Mouse (Mus musculus) kidney, embryonic 15.5 days (tissue): ENCODE results near the gene Fzd4. TPM values are rescaled to one million over a fixed set of nuclear protein-coding genes. Genes with fewer than 3 reads are reported as not detected.

Experiments used
- ATAC-seq: fragments of 200-750 bp; cut with Nextera tagmentation; replicated peaks from 2 replicates; pipeline ENCODE4 v1.8.0; 2017; ENCODE audit warnings: moderate TSS enrichment; ENCODE audit not compliant: low FRiP score
- H3K27ac ChIP-seq: fragments of 300-500 bp; sonication (generic); 2 replicates; pipeline ENCODE4 v1.5.1; 2015; ENCODE audit warnings: mild to moderate bottlenecking, inconsistent platforms
- H3K27me3 ChIP-seq: fragments of 300-500 bp; sonication (generic); 2 replicates; pipeline ENCODE4 v1.6.1; 2015; ENCODE audit warnings: inconsistent platforms
- H3K36me3 ChIP-seq: fragments of 300-500 bp; sonication (generic); 2 replicates; pipeline ENCODE4 v1.6.1; 2015; ENCODE audit warnings: inconsistent platforms
- H3K4me1 ChIP-seq: fragments of 300-500 bp; sonication (generic); 2 replicates; pipeline ENCODE4 v1.6.1; 2015; ENCODE audit warnings: inconsistent platforms
- H3K4me2 ChIP-seq: fragments of 300-500 bp; sonication (generic); 2 replicates; pipeline ENCODE4 v1.6.1; 2015; ENCODE audit warnings: moderate library complexity, mild to moderate bottlenecking, inconsistent platforms
- H3K4me3 ChIP-seq: fragments of 300-500 bp; sonication (generic); replicated peaks from 2 replicates; pipeline ENCODE4 v1.5.1; 2015; ENCODE audit warnings: mild to moderate bottlenecking, inconsistent platforms
- H3K9ac ChIP-seq: fragments of 300-500 bp; sonication (generic); 2 replicates; pipeline ENCODE4 v1.6.1; 2015; ENCODE audit warnings: mild to moderate bottlenecking, inconsistent platforms
- H3K9me3 ChIP-seq: fragments of 300-500 bp; sonication (generic); replicated peaks from 2 replicates; pipeline ENCODE4 v1.6.1; 2016; ENCODE audit warnings: inconsistent platforms
- WGBS: fragments of 180-500 bp; shearing (Covaris S2); methylation state at CpG from one replicate; pipeline ENCODE4 v1.1.7; 2015; ENCODE audit warnings: mixed read lengths; 5-methylcytosine and 5-hydroxymethylcytosine counted together
- polyA plus RNA-seq: library from polyadenylated mRNA; unstranded; fragments of >200 nt; fragmentation: Nextera tagmentation; extraction: Ambion mirVana; gene quantifications from 2 replicates; pipeline ENCODE4 v1.2.1, GENCODE M21; 2015

Fzd4 gene
- polyA plus RNA-seq: 27.1 and 27.5 TPM in 2 replicates

DNA sequence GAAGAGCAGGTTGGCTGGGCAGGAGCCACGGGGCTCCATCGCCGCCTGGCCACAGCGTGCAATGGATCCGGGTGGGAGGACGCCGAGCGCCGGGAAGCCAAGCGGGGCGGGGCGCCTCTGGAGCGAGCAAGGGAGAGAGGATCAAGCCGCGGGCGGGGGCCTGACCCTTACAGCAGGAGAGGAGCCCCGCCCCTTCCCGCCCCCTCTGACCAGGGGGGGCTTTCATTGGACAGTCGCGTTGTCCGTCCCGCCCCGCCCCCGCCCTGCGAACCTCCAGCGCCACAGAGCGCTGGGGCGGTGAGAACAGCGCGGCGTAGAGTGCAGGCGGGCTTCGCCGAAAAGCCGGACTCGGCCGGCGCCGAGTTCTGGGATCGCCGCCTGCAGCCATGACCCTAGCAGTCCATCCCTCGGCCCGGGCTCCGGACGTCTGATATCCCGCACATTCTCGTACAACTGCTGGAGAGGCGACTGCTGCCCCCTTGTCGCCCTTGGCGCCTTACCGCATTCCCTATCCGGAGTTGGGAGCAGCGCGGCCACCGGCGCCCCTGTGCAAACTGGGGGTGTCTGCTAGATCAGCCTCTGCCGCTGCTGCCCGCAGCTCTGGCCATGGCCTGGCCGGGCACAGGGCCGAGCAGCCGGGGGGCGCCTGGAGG is at the start of gene Fzd4, which contains the start of gene Tmem135:
Fzd4 (plus strand) TSS at position 275 of the 653 bp plus-strand sequence.
Tmem135 (minus strand) TSS at position 142 of the 653 bp plus-strand sequence.
- Histone ChIP-seq H3K9ac (peak within 1 kb of the TSS; percentile 88), H3K36me3 (peaks cover 23% of the 10 kb centered on the region), H3K4me2 (peak within 1 kb of the TSS; percentile 88), H3K27me3 (no peaks in the 10 kb centered on the region), H3K9me3 (no peaks in the 10 kb centered on the region), H3K4me1 (peaks cover 59% of the 10 kb centered on the region), H3K4me3 (peak within 1 kb of the TSS; percentile 72), H3K27ac (peak within 1 kb of the TSS; percentile 98)
- ATAC-seq: peak; percentile 94
- WGBS: under 1% methylated on average over 62 of the region's 62 CpGs

- Histone ChIP-seq H3K36me3 (no peaks in the 10 kb centered on the region), H3K4me1 (no peaks in the 10 kb centered on the region), H3K4me2 (no peak overlapping the region), H3K9ac (no peak overlapping the region), H3K4me3 (no peak overlapping the region), H3K9me3 (no peaks in the 10 kb centered on the region), H3K27me3 (no peaks in the 10 kb centered on the region), H3K27ac (0 out of 2 replicates have a peak overlapping the region, but pooled peaks have one; percentile 3)
- no peak for ATAC-seq
- 72% methylated on average over 8 of the region's 8 CpGs for WGBS
Observed at GRCm38 (mm10) chr7:89355519-89356255, 48.5 kb upstream of the Fzd4 start.

DNA sequence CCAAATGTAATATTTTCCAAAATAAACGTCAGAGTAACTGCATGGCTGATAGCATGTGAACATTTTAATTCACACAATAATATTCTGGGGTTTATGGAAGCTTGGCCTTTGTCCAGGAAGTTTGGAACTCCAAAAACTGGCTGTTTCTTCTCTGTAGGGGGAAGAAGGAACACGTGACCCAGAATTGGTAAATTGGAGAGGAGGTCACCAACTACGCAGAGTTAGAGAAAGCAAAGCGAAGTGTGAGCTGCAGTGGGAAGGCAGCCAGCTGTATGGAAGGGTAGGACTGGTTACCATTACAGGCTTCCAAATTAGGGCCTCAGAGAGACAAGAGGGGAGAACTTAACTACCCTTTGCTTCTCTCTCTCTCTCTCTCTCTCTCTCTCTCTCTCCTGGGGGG is 47.8 kb upstream of the Fzd4 start:
- no peaks in the 10 kb centered on the region for H3K27me3 ChIP-seq
- WGBS: 60% methylated on average over 4 of the region's 4 CpGs
- no peak overlapping the region for H3K4me3 ChIP-seq
- no peaks in the 10 kb centered on the region for H3K9me3 ChIP-seq
- H3K4me2 ChIP-seq: no peak overlapping the region
- ATAC-seq: no peak
- no peak overlapping the region for H3K9ac ChIP-seq
- H3K27ac ChIP-seq: no peak overlapping the region
- H3K4me1 ChIP-seq: no peaks in the 10 kb centered on the region
- H3K36me3 ChIP-seq: no peaks in the 10 kb centered on the region

GRCm38 (mm10) chr7:89363975-89364374 is 40.2 kb upstream of the Fzd4 start:
- Histone ChIP-seq H3K4me3 (no peak overlapping the region), H3K36me3 (no peaks in the 10 kb centered on the region), H3K9ac (no peak overlapping the region), H3K27ac (no peak overlapping the region), H3K4me1 (peaks cover 16% of the 10 kb centered on the region), H3K4me2 (no peak overlapping the region), H3K9me3 (no peaks in the 10 kb centered on the region), H3K27me3 (no peaks in the 10 kb centered on the region)
- ATAC-seq: no peak
- 91% methylated on average over 5 of the region's 5 CpGs for WGBS

GRCm38 (mm10) chr7:89365135-89365880 is 38.8 kb upstream of the Fzd4 start:
- Histone ChIP-seq H3K4me2 (no peak overlapping the region), H3K27me3 (no peaks in the 10 kb centered on the region), H3K9ac (no peak overlapping the region), H3K36me3 (no peaks in the 10 kb centered on the region), H3K4me3 (no peak overlapping the region), H3K4me1 (peaks cover 16% of the 10 kb centered on the region), H3K27ac (no peak overlapping the region), H3K9me3 (no peaks in the 10 kb centered on the region)
- ATAC-seq: no peak
- WGBS: 74% methylated on average over 10 of the region's 10 CpGs

- H3K36me3 ChIP-seq: no peaks in the 10 kb centered on the region
- no peak overlapping the region for H3K4me2 ChIP-seq
- no peak overlapping the region for H3K4me3 ChIP-seq
- no peaks in the 10 kb centered on the region for H3K9me3 ChIP-seq
- WGBS: 27% methylated on average over 3 of the region's 3 CpGs
- H3K27ac ChIP-seq: peak overlapping the region; percentile 13
- peak; percentile 64; the same call in 1 of the 2 replicates for ATAC-seq
- H3K27me3 ChIP-seq: no peaks in the 10 kb centered on the region
- H3K4me1 ChIP-seq: peaks cover 16% of the 10 kb centered on the region
- H3K9ac ChIP-seq: no peak overlapping the region
Observed at GRCm38 (mm10) chr7:89367643-89368042, 36.5 kb upstream of the Fzd4 start.

DNA sequence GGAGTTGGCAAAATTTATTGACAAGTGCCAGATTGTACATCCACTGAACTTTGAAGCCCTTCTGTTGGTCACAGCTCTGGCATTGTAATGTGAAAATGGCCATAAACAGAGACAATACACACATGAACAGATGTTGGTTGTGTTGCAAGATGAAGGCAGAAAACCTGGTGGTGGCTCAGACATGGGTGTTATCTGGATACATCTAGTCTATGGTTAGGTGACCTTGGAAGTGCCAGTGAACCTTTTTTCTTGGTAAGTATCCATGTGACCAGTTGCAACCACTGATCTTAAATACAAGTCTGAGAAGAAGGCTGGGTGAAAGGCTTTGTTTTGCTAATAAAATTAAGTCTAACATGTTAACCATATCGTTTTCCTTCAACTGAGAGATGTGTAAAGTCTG is 34.1 kb upstream of the Fzd4 start:
- ATAC-seq: no peak
- Histone ChIP-seq H3K4me1 (peaks cover 16% of the 10 kb centered on the region), H3K9ac (no peak overlapping the region), H3K27ac (no peak overlapping the region), H3K4me2 (no peak overlapping the region), H3K27me3 (no peaks in the 10 kb centered on the region), H3K4me3 (no peak overlapping the region), H3K9me3 (no peaks in the 10 kb centered on the region), H3K36me3 (no peaks in the 10 kb centered on the region)
- 78% methylated on average over 1 of the region's 1 CpGs for WGBS

DNA sequence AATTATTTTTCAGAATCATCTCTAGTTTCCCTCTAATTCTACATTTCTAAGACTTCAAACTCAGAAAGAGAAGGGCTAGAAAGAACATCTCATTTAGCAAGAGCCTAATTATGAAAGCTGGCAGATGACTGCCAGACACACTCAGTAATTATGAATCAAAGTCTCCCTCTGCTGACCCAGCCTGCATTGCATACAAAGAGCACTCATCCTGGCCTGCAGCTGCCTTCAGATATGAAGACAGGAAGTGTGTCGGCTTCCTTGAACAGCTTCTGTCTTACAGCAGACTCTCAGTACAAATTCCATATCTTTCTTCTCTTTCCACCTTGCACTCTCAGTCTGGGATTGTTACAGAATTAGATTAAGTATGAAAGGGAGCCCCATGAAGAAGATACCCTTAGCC is 33.2 kb upstream of the Fzd4 start:
- ATAC-seq: no peak
- no peaks in the 10 kb centered on the region for H3K36me3 ChIP-seq
- H3K27ac ChIP-seq: no peak overlapping the region
- no peak overlapping the region for H3K4me2 ChIP-seq
- 33% methylated on average over 1 of the region's 1 CpGs for WGBS
- no peak overlapping the region for H3K9ac ChIP-seq
- no peaks in the 10 kb centered on the region for H3K27me3 ChIP-seq
- no peaks in the 10 kb centered on the region for H3K9me3 ChIP-seq
- peaks cover 12% of the 10 kb centered on the region for H3K4me1 ChIP-seq
- H3K4me3 ChIP-seq: no peak overlapping the region

DNA sequence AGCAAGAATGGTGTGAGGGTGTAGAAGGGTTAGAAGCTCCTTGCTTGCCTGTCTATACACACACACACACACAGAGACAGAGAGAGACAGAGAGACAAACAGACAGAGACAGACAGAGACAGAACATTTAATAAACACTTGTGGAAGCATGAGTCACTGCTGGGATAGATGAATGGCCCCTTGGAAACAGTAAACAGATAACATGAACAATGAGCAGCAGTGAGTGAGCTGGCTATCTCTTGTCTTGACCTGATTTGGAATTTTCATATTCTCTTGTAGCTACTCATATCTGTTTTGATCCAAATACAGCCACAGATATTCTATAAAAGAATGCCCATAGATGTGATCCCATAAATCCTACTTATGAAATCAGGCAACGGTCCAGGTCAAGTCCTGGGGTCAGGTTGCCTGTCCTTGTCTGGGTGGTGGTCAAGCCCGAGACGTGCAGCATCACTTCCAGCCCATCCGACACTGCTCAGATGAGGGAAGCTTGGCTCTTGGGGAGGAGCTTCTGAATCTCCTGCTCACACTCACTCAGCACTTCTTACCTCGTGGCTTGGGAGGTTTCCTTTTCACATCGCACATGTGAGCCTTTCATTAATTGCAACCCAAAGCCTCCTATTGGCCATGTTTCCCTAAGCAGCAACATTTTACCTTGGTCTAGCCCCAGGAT is 32.4 kb upstream of the Fzd4 start:
- 63% methylated on average over 6 of the region's 6 CpGs for WGBS
- Histone ChIP-seq H3K36me3 (no peaks in the 10 kb centered on the region), H3K27ac (no peak overlapping the region), H3K4me3 (no peak overlapping the region), H3K27me3 (no peaks in the 10 kb centered on the region), H3K4me2 (no peak overlapping the region), H3K4me1 (peaks cover 12% of the 10 kb centered on the region), H3K9ac (no peak overlapping the region), H3K9me3 (no peaks in the 10 kb centered on the region)
- no peak for ATAC-seq

DNA sequence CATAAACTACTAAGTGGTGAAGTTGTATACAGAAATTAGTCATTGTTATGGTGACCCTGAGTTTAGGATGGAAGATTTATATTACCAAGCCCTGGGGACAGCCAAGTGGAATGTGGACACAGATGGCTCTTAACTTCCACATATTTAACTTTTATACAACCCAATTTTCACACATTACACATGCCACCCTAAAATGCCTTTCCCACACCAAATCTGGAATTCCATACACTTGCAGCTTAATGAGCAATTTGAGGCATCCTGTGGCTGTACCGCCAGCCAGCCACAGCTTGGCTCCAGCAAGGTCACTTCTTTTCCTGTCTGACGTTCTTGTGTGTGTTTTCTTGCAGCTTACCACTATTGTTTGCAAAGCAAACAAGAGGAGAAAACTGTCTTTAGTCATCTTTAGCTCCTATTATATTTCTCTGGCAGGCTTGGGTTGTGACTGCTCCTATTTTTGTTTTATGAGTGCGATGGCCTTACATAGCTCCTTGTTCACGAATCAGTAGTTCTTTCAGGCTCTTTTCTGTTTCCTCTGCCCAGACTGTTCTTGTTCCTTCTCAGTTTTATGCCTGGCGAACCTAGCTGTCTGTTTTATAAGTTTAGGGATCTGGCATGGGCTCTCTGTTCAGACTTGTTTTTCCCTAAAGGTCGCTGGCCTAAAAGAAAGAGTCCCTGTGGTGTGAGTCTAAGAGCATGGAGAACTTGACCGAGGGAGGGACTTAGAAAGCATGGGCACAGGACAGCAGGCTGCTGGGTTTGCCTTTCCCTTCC is 23.0 kb upstream of the Fzd4 start:
- Histone ChIP-seq H3K27me3 (no peaks in the 10 kb centered on the region), H3K4me3 (no peak overlapping the region), H3K36me3 (no peaks in the 10 kb centered on the region), H3K9me3 (no peaks in the 10 kb centered on the region), H3K4me2 (no peak overlapping the region), H3K27ac (peak overlapping the region; percentile 74), H3K9ac (no peak overlapping the region), H3K4me1 (peaks cover 11% of the 10 kb centered on the region)
- no peak for ATAC-seq
- 25% methylated on average over 7 of the region's 7 CpGs for WGBS

DNA sequence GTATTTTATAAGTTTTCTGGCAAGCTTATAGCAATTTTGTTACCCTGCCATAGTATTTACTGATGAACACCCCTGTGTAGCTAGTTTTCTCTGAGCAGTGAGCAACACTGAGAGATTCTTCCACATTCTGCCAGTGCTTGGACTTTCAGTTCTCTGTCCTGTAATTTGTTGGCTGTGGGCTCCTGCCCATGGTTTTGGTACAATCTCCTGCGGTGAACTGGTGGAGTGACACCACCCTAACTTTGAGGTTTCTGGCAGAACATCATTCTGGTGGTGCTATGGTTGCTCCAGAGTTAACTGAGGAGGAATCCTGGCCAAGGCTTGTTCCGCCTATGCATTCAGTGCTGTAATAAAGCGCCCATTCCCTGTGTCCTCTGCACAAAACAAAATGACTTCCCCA is 21.3 kb upstream of the Fzd4 start:
- Histone ChIP-seq H3K4me2 (no peak overlapping the region), H3K27me3 (no peaks in the 10 kb centered on the region), H3K36me3 (no peaks in the 10 kb centered on the region), H3K27ac (no peak overlapping the region), H3K9me3 (no peaks in the 10 kb centered on the region), H3K4me1 (peaks cover 27% of the 10 kb centered on the region), H3K4me3 (no peak overlapping the region), H3K9ac (no peak overlapping the region)
- WGBS: 92% methylated on average over 3 of the region's 3 CpGs
- ATAC-seq: no peak
